Mouse (Mus musculus) layer of hippocampus, adult 9-10 months (tissue): ENCODE measurements around the gene Epha1.

Experiments used
- DNase-seq: peaks from one replicate; pipeline ENCODE4 v3.0.0; 2022; ENCODE audit warnings: low spot score

Gene Epha1

GRCm38 (mm10) chr6:42354076-42355019 is 18.7 kb downstream of the Epha1 start:
- no peak for DNase-seq

- no peak for DNase-seq
Measured at GRCm38 (mm10) chr6:42353180-42353579, 19.9 kb downstream of the Epha1 start.

GRCm38 (mm10) chr6:42352486-42352846 is 20.6 kb downstream of the Epha1 start:
- DNase-seq, result no peak

- no peak for DNase-seq
Measured at GRCm38 (mm10) chr6:42351776-42352485, 21.1 kb downstream of the Epha1 start.

- DNase-seq, result no peak
Measured at GRCm38 (mm10) chr6:42350968-42351775, 21.9 kb downstream of the Epha1 start.

GRCm38 (mm10) chr6:42350021-42350967 is 22.8 kb downstream of the Epha1 start:
- DNase-seq, result no peak

GRCm38 (mm10) chr6:42349426-42350020 is 23.5 kb downstream of the Epha1 start, which contains the start of gene Zyx:
TSS of gene Zyx (plus strand) at chr6:42349630.
- peak; percentile 64 for DNase-seq

- DNase-seq, result peak; percentile 61
Measured at GRCm38 (mm10) chr6:42349006-42349425, 24.1 kb downstream of the Epha1 start.

GRCm38 (mm10) chr6:42348281-42349005 is 24.6 kb downstream of the Epha1 start:
- DNase-seq, result no peak

GRCm38 (mm10) chr6:42344255-42344654 is 28.8 kb downstream of the Epha1 start:
- DNase-seq, result no peak

GRCm38 (mm10) chr6:42343361-42344120 is 29.5 kb downstream of the Epha1 start:
- DNase-seq, result no peak

GRCm38 (mm10) chr6:42342171-42342570 is 30.9 kb downstream of the Epha1 start:
- DNase-seq, result no peak

- no peak for DNase-seq
Measured at GRCm38 (mm10) chr6:42339981-42340380, 33.1 kb downstream of the Epha1 start.

- DNase-seq, result no peak
Measured at GRCm38 (mm10) chr6:42339189-42339588, 33.9 kb downstream of the Epha1 start.

GRCm38 (mm10) chr6:42330946-42331345 is 42.1 kb downstream of the Epha1 start:
- no peak for DNase-seq

GRCm38 (mm10) chr6:42330216-42330615 is 42.9 kb downstream of the Epha1 start:
- no peak for DNase-seq

GRCm38 (mm10) chr6:42328757-42329156 is 44.3 kb downstream of the Epha1 start:
- DNase-seq, result no peak

GRCm38 (mm10) chr6:42326509-42326908 is 46.6 kb downstream of the Epha1 start:
- DNase-seq, result no peak

- DNase-seq, result peak; percentile 88
Measured at GRCm38 (mm10) chr6:42325268-42325609, 47.8 kb downstream of the Epha1 start.
